Comparison of ENCODE assay signal across 9 mouse cellular contexts in the genomic region with DNA sequence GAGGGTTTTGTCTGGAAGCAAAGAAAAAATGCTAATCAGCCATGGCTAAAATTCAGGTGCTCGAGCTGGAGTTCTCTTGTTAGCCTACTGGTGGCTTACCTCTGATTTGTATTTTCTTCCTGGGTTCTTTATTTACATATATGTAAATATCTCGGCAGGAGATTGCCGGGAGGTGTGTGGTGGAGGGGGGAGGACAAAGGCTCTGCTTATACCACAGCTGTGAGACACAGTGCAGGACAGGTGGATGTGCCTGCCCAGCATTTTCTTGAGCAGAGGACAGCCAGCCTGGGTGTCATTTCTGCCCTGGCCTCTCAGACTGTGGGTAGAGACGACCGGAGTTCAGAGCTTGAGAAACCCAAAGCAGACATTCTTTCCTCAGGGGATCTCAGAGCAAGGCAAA. TPM values are rescaled to one million over a fixed set of nuclear protein-coding genes. Genes with fewer than 3 reads are reported as not detected.
DNase-seq lines count a peak whose midpoint lies in the region; ATAC-seq and TF ChIP-seq lines count a peak whose summit lies in the region.
"Had no signal": no experiment of that assay in that cellular context is flagged by ENCODE, and none has a peak within 500 bp of the region (broad histone marks: within the 10 kb centered on the region; RNA-seq: fewer than 3 reads in every experiment).

No protein-coding gene starts in this region.

- H3K36me3 ChIP-seq in kidney, embryonic 16.5 days (ENCODE audit: insufficient read depth, low read length), result no peaks in the 10 kb centered on the region
- H3K36me3 ChIP-seq in E14TG2a.4 (ENCODE audit: insufficient read depth, low read length), result no peaks in the 10 kb centered on the region
- no peaks in the 10 kb centered on the region for H3K36me3 ChIP-seq in embryonic facial prominence, embryonic 10.5 days (replicated peaks)

- peak overlapping the region; percentile 19 for H3K27ac ChIP-seq in kidney, embryonic 16.5 days (ENCODE audit: low read length)
- 0 out of 2 replicates have a peak overlapping the region, but pooled peaks have one; percentile 24 for H3K27ac ChIP-seq in embryonic facial prominence, embryonic 10.5 days (replicated peaks)

- DNase-seq in kidney, postnatal 14 days, result no peak
- no peak for DNase-seq in embryonic facial prominence, embryonic 10.5 days (ENCODE audit: low spot score)
- peak; percentile 47 for DNase-seq in induced T-regulatory cell, adult 2 months (ENCODE audit: low read depth)
- DNase-seq in adrenal gland, postnatal 4 days (ENCODE audit: low spot score in 2 of 2), result no peak
- no peak for DNase-seq in cerebellum, adult 18-20 months
- DNase-seq: liver; thymus, postnatal 4 days had no signal

- 47% methylated on average over 5 of the region's 5 CpGs for WGBS in kidney, embryonic 16.5 days
- 24% methylated on average over 5 of the region's 5 CpGs for WGBS in embryonic facial prominence, embryonic 10.5 days

- no peak overlapping the region for H3K4me3 ChIP-seq in kidney, embryonic 16.5 days (ENCODE audit: low read length)
- H3K4me3 ChIP-seq in E14TG2a.4 (replicated peaks; ENCODE audit: low read length), result peak overlapping the region; percentile 41
- H3K4me3 ChIP-seq in embryonic facial prominence, embryonic 10.5 days, result no peak overlapping the region

- no peaks in the 10 kb centered on the region for H3K9me3 ChIP-seq in kidney, embryonic 16.5 days (ENCODE audit: low read length)
- peaks cover 21% of the 10 kb centered on the region for H3K9me3 ChIP-seq in E14TG2a.4 (ENCODE audit: low read length)
- no peaks in the 10 kb centered on the region for H3K9me3 ChIP-seq in embryonic facial prominence, embryonic 10.5 days

- no peaks in the 10 kb centered on the region for H3K27me3 ChIP-seq in kidney, embryonic 16.5 days (ENCODE audit: insufficient read depth, low read length)
- no peaks in the 10 kb centered on the region for H3K27me3 ChIP-seq in E14TG2a.4 (ENCODE audit: insufficient read depth, low read length)
- H3K27me3 ChIP-seq in embryonic facial prominence, embryonic 10.5 days (replicated peaks; ENCODE audit: low read depth, poor library complexity, severe bottlenecking), result peaks cover 10% of the 10 kb centered on the region

- no peak for TF ChIP-seq CTCF in E14TG2a.4 (conservative IDR thresholded peaks at IDR 0.05; ENCODE audit: low read length)

- H3K9ac ChIP-seq in kidney, embryonic 16.5 days (replicated peaks; ENCODE audit: low read length), result peak overlapping the region; percentile 38; the same call in 1 of the 2 replicates

- H3K4me1 ChIP-seq in kidney, embryonic 16.5 days (ENCODE audit: insufficient read depth, low read length), result peaks cover 64% of the 10 kb centered on the region
- peaks cover 67% of the 10 kb centered on the region for H3K4me1 ChIP-seq in E14TG2a.4 (replicated peaks; ENCODE audit: low read depth, low read length)
- peaks cover 50% of the 10 kb centered on the region for H3K4me1 ChIP-seq in embryonic facial prominence, embryonic 10.5 days

- H3K4me2 ChIP-seq in kidney, embryonic 16.5 days (replicated peaks; ENCODE audit: low read depth, low read length), result no peak overlapping the region

- ATAC-seq in kidney, embryonic 16.5 days (ENCODE audit: low FRiP score, low TSS enrichment), result no peak

RNA-seq across cellular contexts. Expression of a gene that starts 7.5 kb away (rescaled TPM):
- polyA plus RNA-seq in kidney, embryonic 16.5 days (2015; fragmentation: Nextera tagmentation; extraction: Ambion mirVana), result 11.5 and 12.1 TPM in 2 replicates
- polyA plus RNA-seq in embryonic facial prominence, embryonic 10.5 days (2016; fragmentation: Nextera tagmentation; extraction: Ambion mirVana), result 4.5 and 5.4 TPM in 2 replicates
- total RNA-seq in adrenal gland, postnatal 4 days (2021), result 100 to 1,000 TPM; 115 to 119 TPM
